Mouse (Mus musculus): ENCODE measurements at regions not wholly inside any gene's neighbourhood (a gene's known extent, or its start where the extent isn't known, plus 50 kb on each side); places are given as distances from the start of the nearest gene placed in this dataset.

Small RNA genes in the stretch of these regions (microRNA-seq; reads per million reads assigned to microRNA genes)
- gene Gm44338, result 0 reads per million in 2 experiments

Data from adrenal gland, postnatal 25 days (tissue).